Mouse (Mus musculus): ENCODE results near the gene Atg2a.
"Not testable (repeated sequence)": the region's sequence is repeated elsewhere in the genome, so short reads cannot be mapped to it uniquely, and the experiment has no call there.

Gene Atg2a

DNA sequence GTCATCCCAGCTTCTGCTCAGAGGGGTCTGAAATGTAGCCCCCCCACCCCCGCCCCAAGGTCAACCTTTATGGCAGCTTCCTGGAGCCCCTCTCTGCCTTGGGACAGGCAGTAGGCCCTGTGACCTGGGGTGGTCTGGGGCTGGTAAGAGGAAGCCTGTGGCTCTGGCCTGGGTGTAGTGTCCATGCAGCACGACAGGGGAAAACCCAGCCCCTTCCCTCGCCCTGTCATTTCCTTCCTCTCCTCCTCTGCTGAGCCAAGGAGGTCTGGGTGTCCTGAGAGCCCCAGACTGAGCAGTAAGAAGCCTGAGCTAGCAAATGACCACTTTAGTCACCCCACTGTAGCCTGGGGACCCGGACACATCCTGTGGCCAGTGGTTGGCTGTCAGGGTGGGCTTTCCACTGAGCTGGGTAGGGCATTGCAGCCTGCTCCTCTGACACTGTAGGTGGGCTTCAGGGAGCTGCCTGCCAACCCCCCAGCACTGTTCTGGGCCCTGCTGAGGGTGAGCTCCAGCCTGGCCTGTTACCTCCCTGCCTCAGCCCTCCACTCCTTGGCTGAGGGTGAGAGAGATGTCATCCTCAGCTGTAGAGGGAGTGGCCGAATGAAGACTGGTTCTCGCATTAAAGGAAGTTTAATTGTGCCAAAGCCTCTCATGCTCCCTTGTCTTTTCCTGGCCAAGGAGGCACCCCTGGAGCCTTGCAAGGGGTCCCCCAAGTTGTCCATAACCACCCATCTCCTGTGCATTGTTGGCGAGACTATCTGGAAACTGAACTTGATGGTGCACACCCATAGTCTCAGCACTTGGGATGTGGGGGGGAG, 58.2 kb downstream of the Atg2a start:
- no peak for DNase-seq

DNA sequence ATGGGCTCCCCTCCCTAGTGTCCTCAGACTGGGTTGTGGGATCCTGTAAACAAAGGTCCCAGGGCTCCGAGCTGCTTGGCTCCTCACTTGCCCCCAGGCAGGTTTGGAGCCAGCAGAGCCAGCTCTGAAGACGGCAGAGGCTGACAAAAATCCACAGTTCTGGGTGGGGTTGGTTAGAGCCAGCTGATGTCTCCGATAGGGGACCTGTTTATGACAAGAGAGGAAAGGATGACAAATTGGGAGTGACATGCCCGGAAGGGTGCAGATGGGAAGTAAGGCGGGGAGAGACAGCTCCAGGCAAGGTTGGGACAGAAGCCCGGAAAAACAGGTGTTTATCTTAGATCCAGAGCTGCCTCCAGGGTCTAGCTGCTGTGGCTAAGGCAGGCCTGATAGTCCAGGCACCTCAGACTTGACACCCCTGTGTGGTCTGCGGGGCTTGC, 59.0 kb downstream of the Atg2a start:
- DNase-seq, result no peak

DNA sequence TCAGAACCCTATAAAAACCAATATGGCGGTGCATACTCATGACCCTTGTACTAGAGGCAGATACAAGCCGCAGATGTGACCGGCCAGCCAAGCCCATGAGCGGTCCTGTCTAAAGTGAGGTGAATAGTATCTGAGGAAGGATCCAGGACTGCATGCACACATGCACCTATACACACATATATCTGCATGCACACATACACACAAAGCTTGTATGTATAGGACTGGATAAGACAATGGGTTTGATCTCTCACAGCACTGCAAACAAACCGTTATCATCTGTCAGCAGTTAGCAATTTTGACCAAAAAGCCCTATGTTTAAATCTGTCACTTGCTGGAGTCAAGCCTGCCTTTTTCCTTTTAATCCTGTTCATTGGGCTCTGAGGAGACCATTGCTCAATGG, 60.6 kb downstream of the Atg2a start:
- DNase-seq, result no peak

DNA sequence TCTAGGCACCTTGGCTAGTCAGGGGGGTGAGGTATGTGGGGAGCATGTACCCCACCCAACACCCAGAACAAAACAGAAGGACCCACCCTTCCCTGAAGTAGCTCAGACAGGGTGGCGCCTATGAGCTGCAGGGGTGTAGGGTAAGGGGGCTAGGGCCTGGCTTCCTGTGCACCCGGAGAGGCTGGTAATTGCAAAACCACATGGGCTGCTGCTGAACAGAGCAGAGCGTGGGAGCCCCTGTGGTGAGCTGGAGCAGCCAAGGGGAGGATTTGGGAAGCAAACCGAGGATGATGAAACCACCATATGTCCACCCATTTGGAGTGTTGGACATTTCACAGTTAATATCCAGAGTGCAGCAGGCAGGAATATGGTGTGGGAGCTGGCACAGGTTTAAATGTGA, 61.1 kb downstream of the Atg2a start:
- no peak for DNase-seq

DNA sequence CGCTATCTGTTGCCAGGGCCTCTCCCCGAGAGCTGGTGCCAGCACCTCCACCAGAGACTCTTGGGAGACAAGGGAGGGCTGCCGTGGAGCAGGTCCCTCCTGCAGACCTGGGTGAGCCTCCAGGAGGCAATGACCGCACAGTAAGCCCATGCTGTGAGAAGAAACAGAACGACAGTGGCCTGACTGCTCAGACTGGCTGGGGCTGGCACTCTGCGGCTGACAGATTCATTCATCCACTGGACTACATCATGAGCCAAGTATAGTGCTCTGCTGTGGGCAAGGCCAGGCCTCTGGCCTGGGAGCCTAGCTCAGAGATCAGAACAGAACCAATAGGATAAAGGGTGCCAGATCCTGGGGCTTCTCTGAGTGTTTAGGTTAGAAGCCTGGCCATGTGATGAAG, 62.4 kb downstream of the Atg2a start:
- DNase-seq, result no peak

DNA sequence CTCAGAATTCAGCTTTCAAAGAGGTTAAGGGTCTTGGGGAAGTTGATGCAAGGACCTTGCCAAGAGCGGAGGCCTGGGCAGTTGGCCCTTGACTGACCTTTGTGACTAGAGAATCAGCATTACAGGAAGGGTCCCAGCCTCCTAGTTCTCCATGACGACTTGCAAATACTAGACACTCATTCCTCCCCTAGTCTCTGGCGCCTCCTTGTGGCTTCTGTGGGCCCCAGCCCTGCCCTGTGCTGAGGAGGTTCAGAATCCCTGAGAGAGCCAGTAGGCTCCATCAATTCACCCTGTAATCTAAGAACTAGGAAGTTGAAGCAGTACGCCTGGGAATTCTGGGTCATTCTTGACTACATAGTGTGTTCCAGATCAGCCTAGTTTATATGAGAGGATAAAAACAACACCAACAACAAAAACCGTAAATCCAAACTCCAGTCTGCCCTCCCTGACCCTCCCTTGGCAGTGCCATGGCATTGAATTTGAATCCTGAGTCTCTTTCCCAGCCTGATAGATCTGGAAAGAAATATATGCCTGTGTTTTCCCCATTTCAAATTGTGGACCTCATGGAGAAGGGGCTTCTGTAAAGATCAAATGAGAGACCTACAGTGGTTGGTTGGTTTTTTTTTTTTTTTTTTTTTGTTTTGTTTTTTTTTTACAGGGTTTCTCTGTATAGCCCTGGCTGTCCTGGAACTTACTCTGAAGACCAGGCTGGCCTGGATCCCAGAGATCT, 63.5 kb downstream of the Atg2a start:
- DNase-seq, result peak; percentile 95

DNA sequence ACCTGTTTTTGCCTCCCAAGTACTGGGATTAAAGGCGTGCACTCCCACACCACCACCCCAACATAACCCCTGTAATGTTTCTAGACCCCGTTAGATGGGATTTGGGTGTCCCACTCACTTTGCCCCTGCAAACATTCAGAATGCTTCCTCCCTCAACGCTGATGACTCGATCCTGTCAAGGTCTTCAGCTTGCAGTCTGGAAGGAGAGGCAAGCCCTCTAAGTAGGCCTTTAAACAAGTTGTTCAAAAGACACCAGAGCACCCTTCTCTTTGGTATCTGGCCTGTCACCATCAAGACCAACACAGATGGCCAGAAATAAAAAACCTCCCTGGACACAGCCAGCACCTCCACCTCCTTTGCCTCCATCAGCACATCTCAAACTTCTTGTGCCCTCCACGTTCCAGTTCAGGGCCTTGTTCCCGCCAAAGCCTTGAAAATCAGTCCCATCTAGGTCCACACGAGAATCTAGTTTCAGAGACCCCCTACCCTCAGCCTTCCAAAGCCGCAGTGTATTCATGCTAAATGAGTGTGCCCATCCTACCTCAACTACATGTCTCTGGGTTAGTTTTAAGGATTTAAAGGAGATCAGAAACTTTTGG, 64.1 kb downstream of the Atg2a start:
- no peak for DNase-seq

DNA sequence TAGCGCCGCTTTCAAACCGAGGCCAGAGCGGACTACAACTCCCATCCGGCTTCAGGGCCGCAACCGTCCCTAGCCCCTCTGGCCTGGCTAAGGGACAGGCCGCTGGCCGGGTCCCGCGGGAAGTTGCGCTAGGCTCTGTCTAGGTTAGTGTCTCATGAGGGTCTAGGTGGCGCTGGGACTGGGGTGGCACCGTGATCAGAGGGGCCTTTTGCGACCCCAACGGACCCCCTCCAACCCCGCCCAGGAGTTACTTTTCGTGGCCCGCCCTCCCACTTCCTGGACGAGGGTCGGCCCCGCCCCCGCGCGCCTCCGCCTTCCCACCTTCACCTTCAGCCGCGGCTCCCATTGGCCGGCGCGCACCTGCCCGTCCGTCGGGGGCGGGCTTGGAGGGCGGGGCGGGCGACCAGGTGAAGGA, 64.7 kb downstream of the Atg2a start, which contains the start of gene Cdc42bpg:
Cdc42bpg (plus strand) TSS at position 320 of the 415 bp plus-strand sequence.
- DNase-seq, result peak; percentile 96

DNA sequence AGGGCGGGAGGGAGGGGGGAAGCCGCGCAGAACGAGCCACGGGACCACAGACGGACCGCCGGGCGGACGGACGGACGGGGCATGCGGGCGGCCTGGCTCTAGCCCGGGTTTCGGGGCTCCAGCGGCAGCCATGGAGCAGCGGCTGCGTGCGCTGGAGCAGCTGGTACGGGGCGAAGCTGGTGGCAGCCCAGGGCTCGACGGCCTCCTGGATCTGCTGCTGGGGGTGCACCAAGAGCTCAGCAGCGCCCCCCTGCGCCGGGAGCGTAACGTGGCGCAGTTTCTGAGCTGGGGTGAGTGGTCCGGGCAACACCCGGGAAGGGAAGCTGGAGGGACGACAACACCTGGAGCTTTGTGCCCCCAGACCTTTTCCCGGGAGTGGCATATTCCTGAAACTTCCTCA, 65.1 kb downstream of the Atg2a start:
- peak; percentile 85 for DNase-seq

DNA sequence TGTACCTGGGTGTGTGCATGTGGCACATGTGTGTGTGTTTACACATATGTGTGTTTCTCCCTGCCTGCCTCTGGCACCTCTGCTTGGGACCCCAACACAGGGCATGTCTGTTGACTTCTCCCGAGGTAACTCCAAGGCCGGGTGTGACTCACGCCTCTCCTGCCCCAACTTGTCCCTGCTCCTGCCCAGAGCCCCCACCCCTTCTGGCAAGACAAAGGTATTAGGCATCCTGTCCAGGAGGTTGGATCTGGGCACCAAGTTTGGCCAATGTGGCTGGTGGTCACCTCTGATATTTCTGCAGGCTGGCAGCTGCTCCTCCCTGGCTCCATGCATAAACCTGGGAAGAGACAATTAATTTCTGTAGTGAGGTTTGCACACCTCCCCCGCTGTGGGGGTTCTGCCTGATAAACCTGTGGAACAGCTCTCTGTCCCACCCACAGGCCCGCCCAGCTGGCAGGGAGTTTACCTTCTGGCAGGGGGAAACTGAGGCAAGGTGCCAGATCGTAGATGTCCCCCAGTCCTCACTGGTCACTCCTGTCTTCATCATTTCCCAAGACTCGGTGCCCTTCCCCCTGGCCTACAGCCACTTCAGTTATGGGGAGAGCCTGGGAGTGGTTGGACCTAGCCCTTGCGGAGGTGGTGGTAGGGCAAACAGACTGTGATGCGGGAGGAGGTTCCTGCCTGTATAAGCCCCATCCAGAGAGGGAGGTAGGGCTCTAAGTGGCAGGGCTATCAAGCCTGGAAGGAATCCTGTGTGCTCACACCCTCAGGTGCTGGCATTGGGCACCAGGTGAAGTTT, 66.5 kb downstream of the Atg2a start:
- no peak for DNase-seq

DNA sequence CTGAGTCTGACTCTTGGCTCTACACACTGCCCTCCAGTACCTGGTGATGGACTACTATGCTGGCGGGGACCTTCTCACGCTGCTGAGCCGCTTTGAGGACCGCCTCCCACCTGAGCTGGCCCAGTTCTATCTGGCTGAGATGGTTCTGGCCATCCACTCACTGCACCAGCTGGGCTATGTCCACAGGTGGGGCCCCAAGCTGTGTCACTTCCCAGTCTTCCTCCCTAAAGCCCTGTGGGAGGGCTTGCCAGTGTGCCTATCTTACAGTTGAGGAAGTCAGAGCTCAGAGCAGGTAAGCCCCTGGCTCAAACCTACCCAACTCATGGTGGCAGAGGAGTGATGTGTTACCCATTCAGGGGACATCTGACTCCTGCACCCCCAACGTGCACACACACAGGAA, 68.7 kb downstream of the Atg2a start:
- no peak for DNase-seq

DNA sequence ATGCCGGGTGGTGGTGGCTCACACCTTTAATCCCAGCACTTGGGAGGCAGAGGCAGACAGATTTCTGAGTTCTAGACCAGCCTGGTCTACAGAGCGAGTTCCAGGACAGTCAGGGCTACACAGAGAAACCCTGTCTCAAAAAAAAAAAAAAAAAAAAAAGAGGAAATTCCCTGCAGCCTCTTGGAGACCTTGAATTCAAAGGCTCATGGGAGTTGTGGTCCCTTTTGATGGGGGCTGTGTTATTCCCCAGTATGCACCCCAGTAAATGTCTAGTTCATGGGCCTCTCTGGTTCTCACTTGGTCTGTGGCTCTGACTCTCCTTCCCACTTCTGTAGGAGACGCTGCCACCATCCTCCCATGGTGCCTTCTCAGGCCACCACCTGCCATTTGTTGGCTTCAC, 70.3 kb downstream of the Atg2a start:
- DNase-seq, result not testable (repeated sequence)
